Mouse (Mus musculus) liver, postnatal 0 days (tissue): ENCODE data around the gene Efnb3. TPM values are rescaled to one million over a fixed set of nuclear protein-coding genes. Genes with fewer than 3 reads are reported as not detected.
A peak's percentile ranks its signal among the peaks of the same experiment; 100 is the strongest.
"Not testable (repeated sequence)": the region's sequence is repeated elsewhere in the genome, so short reads cannot be mapped to it uniquely, and the experiment has no call there.

Source experiments
- ATAC-seq: fragments of 200-750 bp; cut with Nextera tagmentation; 2 replicates; pipeline ENCODE4 v1.8.0; 2017; ENCODE audit warnings: mild to moderate bottlenecking, moderate library complexity
- DNase-seq: peaks from one replicate; pipeline ENCODE4 v3.0.0-alpha.2; 2016
- H3K27ac ChIP-seq: fragments of 300-500 bp; sonication (generic); 2 replicates; pipeline ENCODE4 v1.5.1; 2014; ENCODE audit warnings: antibody characterized with exemption, moderate library complexity, mild to moderate bottlenecking, low read depth
- H3K27me3 ChIP-seq: fragments of 300-500 bp; sonication (generic); 2 replicates; pipeline ENCODE4 v1.6.1; 2014; ENCODE audit warnings: low read length, control low read depth, mixed read lengths; ENCODE audit not compliant: insufficient read depth
- H3K36me3 ChIP-seq: fragments of 300-500 bp; sonication (generic); replicated peaks from 2 replicates; pipeline ENCODE4 v1.6.1; 2014; ENCODE audit warnings: mild to moderate bottlenecking, control low read depth, low read length, moderate library complexity, mixed read lengths; ENCODE audit not compliant: insufficient read depth
- H3K4me1 ChIP-seq: fragments of 300-500 bp; sonication (generic); 2 replicates; pipeline ENCODE4 v1.6.1; 2014; ENCODE audit warnings: antibody characterized with exemption, mild to moderate bottlenecking, control low read depth; ENCODE audit not compliant: insufficient read depth
- H3K4me2 ChIP-seq: fragments of 300-500 bp; sonication (generic); 2 replicates; pipeline ENCODE4 v1.6.1; 2014; ENCODE audit warnings: low read depth, mild to moderate bottlenecking, low read length, moderate library complexity, mixed read lengths
- H3K4me3 ChIP-seq: fragments of 300-500 bp; sonication (generic); 2 replicates; pipeline ENCODE4 v1.5.1; 2014; ENCODE audit warnings: low read depth, low read length
- H3K9ac ChIP-seq: fragments of 300-500 bp; sonication (generic); replicated peaks from 2 replicates; pipeline ENCODE4 v1.6.1; 2014; ENCODE audit warnings: mild to moderate bottlenecking, moderate library complexity
- H3K9me3 ChIP-seq: fragments of 300-500 bp; sonication (generic); 2 replicates; pipeline ENCODE4 v1.6.1; 2016; ENCODE audit warnings: mild to moderate bottlenecking, control low read depth, low read length, mixed read lengths
- CTCF ChIP-seq: sonication (generic); IDR thresholded peaks from 2 replicates; pipeline ENCODE4 v1.5.1; 2016; ENCODE audit warnings: antibody characterized with exemption, low read depth
- EP300 ChIP-seq: IDR thresholded peaks from 2 replicates; pipeline ENCODE4 v1.6.1; 2016; ENCODE audit warnings: antibody characterized with exemption, low read depth, mild to moderate bottlenecking
- WGBS: fragments of 180-500 bp; shearing (Covaris S2); extraction: QIAGEN DNeasy Blood & Tissue Kit; methylation state at CpG from one replicate; pipeline ENCODE4 v1.1.7; 2014; ENCODE audit not compliant: insufficient replicate concordance; 5-methylcytosine and 5-hydroxymethylcytosine counted together
- polyA plus RNA-seq: library from polyadenylated mRNA; unstranded; fragments of >200 nt; fragmentation: Nextera tagmentation; extraction: Ambion mirVana; gene quantifications from 2 replicates; pipeline ENCODE4 v1.2.1, GENCODE M21; 2015

Efnb3 gene
- polyA plus RNA-seq, 1 experiment from 2014 or later, result 0.19 TPM

- DNase-seq (no peak), ATAC-seq (no peak)
- WGBS, result 76% methylated on average over 7 of the region's 7 CpGs
- H3K4me3 ChIP-seq, result no peak overlapping the region
- TF ChIP-seq CTCF, result peak; percentile 35
- no peak for TF ChIP-seq EP300
- no peak overlapping the region for H3K9ac ChIP-seq
- no peaks in the 10 kb centered on the region for H3K4me1 ChIP-seq
- H3K36me3 ChIP-seq, result no peaks in the 10 kb centered on the region
- H3K27ac ChIP-seq, result no peak overlapping the region
- peaks cover 6% of the 10 kb centered on the region; the same call in 1 of the 2 replicates for H3K27me3 ChIP-seq
- no peaks in the 10 kb centered on the region for H3K9me3 ChIP-seq
- no peak overlapping the region for H3K4me2 ChIP-seq
Measured at GRCm38 (mm10) chr11:69532480-69533150, 27.4 kb downstream of the Efnb3 start.

GRCm38 (mm10) chr11:69530755-69531154 is 29.2 kb downstream of the Efnb3 start:
- peak; percentile 39 for TF ChIP-seq CTCF
- WGBS, result 79% methylated on average over 6 of the region's 6 CpGs
- H3K27me3 ChIP-seq, result not testable (repeated sequence)

GRCm38 (mm10) chr11:69530281-69530680 is 29.7 kb downstream of the Efnb3 start:
- 91% methylated on average over 3 of the region's 3 CpGs for WGBS
- not testable (repeated sequence) for H3K27ac ChIP-seq, ATAC-seq

More at GRCm38 (mm10) chr11:69530755-69531154, 29.2 kb downstream of the Efnb3 start:
- not testable (repeated sequence) for H3K4me3 ChIP-seq, H3K36me3 ChIP-seq, H3K9ac ChIP-seq, H3K9me3 ChIP-seq, ATAC-seq, H3K4me1 ChIP-seq, H3K27ac ChIP-seq, H3K4me2 ChIP-seq, DNase-seq

GRCm38 (mm10) chr11:69528031-69528390 is 32.0 kb downstream of the Efnb3 start:
- Histone ChIP-seq H3K4me1 (no peaks in the 10 kb centered on the region), H3K4me3 (no peak overlapping the region), H3K36me3 (no peaks in the 10 kb centered on the region), H3K27ac (no peak overlapping the region), H3K9ac (no peak overlapping the region), H3K4me2 (no peak overlapping the region), H3K27me3 (peaks cover 6% of the 10 kb centered on the region; the same call in 1 of the 2 replicates), H3K9me3 (no peaks in the 10 kb centered on the region)
- WGBS, result 82% methylated on average over 4 of the region's 4 CpGs
- no peak for ATAC-seq
- TF ChIP-seq CTCF (no peak), EP300 (no peak)
- DNase-seq, result no peak

More at GRCm38 (mm10) chr11:69530281-69530680, 29.7 kb downstream of the Efnb3 start:
- not testable (repeated sequence) for H3K9me3 ChIP-seq, H3K4me3 ChIP-seq, H3K9ac ChIP-seq, H3K4me2 ChIP-seq, DNase-seq, H3K36me3 ChIP-seq, H3K27me3 ChIP-seq, H3K4me1 ChIP-seq

GRCm38 (mm10) chr11:69527098-69528030 is 32.6 kb downstream of the Efnb3 start:
- Histone ChIP-seq H3K4me2 (peak overlapping the region; percentile 18; the same call in 1 of the 2 replicates), H3K36me3 (no peaks in the 10 kb centered on the region), H3K27ac (no peak overlapping the region), H3K4me1 (no peaks in the 10 kb centered on the region), H3K9ac (no peak overlapping the region), H3K27me3 (peaks cover 6% of the 10 kb centered on the region; the same call in 1 of the 2 replicates), H3K9me3 (no peaks in the 10 kb centered on the region), H3K4me3 (no peak overlapping the region)
- ATAC-seq (no peak), DNase-seq (no peak)
- WGBS, result 23% methylated on average over 30 of the region's 30 CpGs
- TF ChIP-seq EP300 (no peak), CTCF (no peak)

- H3K4me2 ChIP-seq, result no peak overlapping the region
- H3K4me1 ChIP-seq, result no peaks in the 10 kb centered on the region
- WGBS, result 68% methylated on average over 4 of the region's 4 CpGs
- H3K9ac ChIP-seq, result no peak overlapping the region
- DNase-seq, result no peak
- ATAC-seq, result no peak
- no peak overlapping the region for H3K4me3 ChIP-seq
- TF ChIP-seq EP300 (no peak), CTCF (no peak)
- no peaks in the 10 kb centered on the region for H3K9me3 ChIP-seq
- H3K27ac ChIP-seq, result no peak overlapping the region
- peaks cover 6% of the 10 kb centered on the region; the same call in 1 of the 2 replicates for H3K27me3 ChIP-seq
- no peaks in the 10 kb centered on the region for H3K36me3 ChIP-seq
Measured at GRCm38 (mm10) chr11:69526631-69527030, 33.4 kb downstream of the Efnb3 start.
